Mouse (Mus musculus) adrenal gland, postnatal 10 days (tissue): ENCODE data around the gene Gramd4. TPM values are rescaled to one million over a fixed set of nuclear protein-coding genes. Genes with fewer than 3 reads are reported as not detected.
"Not testable (repeated sequence)": the region's sequence is repeated elsewhere in the genome, so short reads cannot be mapped to it uniquely, and the experiment has no call there.

Experiments used
- DNase-seq: peaks from one replicate; pipeline ENCODE4 v3.0.0; 2021; ENCODE audit warnings: mixed read lengths
- total RNA-seq, 2 experiments: library from RNA; stranded (reverse); gene quantifications; 2 replicates each; pipeline ENCODE4 v1.2.3; 2021

Gene Gramd4
- total RNA-seq, 2 experiments from 2014 or later = 13.9 to 22.1 TPM

DNA sequence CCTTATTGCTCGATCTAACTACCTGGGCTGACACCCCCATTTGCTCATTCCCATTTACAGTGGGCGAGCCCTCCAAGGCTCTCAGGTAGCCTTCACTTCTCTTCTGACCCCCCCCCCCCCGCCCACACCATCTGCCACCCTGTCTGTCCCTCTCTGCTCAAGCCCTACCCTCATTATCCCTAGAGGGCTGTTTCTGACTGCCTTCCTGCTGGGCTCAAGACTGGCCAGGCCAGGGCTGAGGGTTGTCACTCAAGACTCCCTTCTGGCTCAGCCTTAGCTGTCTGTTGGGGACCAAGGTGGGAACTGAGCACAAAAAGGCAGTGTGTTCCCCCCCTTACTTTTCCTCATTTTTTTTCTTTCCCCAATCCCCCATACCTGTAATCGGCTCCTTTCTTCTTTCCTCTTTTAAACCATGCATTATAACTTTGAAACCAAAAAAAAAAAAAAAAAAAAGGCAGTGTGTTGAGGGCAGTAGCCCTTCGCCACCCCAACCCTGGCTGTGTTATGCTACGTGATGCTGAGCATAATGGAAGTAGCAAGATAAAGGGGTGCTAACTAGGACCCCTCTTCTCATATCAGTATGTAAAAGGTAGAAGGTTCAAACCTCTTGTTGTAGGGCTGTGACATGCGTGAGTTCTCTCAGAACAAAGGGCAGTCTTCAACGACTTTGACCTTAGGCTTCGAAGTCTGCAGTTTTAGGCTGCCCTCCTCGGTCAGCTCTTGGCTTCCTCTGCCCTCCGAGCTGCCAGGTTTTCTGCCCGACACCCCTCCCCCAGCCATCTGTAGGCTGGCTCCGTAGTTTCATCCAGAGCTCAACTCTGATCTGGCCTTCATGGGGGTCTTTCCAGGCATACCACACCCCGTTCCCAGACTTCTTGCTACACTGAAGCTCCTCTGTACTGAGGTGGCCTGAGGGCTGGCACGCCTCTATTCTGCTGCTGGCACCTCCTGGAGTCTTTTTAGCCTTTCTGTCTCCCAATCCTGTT is 59.9 kb downstream of the Gramd4 start:
- peak; percentile 31 for DNase-seq

DNA sequence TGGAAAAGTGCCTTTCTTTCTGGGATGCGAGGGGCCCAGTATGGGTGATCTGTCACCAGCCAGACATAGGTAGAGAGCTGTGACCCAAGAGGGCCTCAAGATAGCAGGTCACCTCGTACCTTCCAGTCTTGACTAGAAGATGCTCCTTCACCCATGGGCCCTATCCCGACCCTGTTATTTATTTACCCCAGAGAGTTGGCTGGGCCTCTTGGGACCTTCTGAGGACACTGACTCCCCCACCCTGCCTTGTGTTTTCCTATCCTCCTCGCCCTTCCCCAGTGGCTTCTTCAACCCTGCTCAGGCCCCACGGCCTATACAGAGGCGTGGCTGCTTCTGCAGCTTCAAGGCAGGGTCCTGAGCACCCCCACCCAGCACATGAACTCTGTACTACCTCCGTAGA is 61.7 kb downstream of the Gramd4 start:
- no peak for DNase-seq

DNA sequence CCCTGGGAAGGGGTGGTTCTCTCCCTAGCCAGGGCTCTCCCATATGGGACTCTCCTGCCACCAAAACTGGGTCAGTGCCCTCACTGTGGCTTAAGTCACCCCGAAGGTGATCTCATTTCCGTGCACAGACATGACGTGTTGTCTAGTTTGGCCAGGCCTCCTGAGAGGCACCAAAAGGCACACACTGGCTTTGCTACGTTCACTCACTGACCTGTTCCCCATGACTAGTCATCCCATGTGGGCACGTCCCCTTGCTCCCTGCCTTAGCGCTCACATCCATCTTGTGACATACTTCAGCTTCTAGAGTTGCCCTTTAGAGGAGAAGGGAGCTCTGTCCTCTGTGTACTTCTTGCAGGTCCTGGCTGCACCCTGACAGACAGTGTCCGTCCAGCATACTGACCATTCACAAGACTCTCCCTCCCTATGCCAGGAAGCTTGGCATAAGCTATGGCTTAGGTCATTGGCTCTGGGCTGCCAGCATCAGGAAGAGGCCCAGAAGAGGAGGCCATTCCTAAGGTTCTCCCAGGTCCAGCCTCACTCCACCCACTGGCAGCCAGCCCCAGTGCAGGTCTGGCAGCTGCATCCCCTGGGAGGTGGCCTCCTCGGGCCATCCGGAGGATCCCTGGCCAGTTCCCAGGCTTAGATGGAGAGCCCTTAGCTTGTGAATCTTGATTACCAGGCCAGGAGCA is 64.9 kb downstream of the Gramd4 start:
- peak; percentile 78 for DNase-seq

DNA sequence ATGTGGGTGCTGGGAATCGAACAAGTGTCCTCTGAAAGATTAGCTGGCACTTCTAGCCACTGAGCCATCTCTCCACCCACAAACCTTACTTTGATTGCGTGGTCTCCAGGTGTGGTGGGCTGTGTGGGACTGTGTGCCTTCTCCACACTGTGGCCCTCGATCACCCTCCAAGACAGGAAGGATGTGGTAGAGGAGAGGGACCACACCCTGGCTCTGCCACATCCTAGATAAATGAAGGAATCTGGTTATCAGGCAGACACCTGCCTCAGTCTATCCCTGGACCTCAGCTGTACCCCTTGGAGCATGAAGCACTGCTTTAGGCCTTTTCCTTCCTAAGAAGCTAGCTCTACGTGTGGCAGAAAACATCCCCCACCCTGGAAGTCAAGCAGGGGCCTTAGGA is 65.9 kb downstream of the Gramd4 start:
- no peak for DNase-seq

DNA sequence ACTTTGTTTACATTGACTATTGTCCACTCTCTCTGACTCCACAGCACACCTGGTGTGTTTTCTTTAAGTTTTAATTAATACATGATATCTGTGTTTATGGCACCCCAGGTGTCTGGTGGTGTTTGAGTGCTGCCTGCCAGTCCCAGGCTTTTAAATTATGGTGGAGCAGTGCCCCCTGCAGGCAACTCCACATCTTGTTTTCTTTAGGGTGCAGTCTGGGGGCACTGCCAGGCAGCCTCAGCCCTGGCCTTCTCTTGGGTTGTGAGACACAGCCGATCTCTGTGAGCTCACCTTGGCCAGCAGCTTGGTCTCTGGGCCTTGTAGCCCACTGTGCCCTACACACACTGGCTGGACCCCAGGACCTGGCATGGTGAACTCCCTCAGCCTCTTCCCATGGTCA is 66.9 kb downstream of the Gramd4 start:
- peak; percentile 83 for DNase-seq

DNA sequence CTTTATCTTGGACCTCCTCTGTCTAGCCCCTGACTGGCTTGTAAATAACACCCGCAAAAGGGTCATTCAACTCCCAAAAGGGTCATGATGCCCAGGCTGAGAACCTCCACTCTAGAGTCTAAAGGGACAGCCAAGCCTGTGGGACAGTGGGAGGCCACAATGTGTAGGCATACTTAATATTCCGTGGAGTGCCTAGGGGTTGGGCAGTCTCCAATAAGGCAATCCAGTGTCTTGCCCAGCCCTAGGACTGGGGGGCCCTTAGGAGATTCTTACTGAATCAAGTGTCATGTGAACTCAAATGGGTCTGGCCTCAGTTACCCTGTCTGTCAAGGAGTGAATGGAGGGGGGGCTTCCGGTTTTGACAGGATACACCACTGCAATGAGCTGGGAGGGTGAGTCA is 71.5 kb downstream of the Gramd4 start:
- DNase-seq = no peak

DNA sequence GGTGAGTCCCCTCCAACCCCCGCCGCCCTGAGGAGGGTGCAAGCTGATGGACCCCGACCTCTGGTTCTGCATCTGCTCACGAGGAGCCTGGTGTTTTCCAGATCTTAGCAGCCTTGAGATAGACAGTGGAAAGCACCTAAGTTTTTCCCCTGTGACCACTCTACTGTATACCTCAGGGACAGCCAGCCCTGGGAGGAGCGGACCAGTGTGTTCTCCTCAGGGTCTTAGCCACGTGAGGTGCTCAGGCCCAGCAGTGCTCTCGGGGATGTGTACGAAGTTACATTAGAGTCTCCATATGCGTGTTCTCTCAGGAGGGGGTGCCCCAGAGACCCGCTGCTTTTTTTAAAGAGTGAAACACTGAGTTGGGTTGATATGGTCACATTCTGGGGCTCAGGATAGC is 73.2 kb downstream of the Gramd4 start:
- DNase-seq = no peak

DNA sequence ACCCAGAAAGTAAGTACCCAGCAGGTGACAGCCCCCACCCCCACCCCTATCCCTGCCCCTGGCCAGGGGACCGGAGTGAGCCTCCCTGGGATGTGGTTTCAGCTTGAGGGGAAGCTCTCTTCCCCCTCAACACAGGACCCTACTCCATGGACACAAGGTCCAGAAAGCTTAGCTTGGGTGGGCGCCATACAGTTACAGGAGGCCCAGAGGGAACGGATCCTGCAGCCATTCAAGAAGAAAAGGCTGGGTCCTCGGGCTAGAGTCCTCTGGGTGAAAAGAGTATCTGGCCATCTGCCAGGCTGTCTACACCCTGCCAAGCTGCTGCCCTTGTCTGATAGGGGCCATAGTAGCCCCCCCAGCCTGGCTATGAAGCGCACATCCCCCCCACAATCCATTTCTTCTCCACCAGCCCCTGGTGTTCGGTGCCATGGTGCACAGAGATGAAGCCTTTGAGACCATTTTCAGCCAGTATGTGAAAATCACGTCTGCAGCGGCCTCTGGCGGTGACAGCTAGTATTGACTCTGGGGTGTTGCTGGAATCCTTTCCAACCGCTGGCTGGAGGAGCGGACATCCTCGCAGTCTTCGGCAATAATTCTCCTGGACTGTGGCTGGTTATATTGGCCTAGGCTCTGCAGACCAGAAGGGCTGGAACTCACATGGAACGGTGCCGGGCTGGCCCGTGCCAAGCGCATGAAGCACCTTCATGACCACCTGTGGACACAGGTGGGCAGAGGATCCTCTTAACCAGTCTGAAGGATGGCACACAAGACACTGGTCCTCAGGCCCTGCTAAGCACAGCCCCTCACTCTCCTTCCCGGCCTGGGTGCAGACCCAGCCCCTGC is 77.7 kb downstream of the Gramd4 start:
- DNase-seq = peak; percentile 92

DNA sequence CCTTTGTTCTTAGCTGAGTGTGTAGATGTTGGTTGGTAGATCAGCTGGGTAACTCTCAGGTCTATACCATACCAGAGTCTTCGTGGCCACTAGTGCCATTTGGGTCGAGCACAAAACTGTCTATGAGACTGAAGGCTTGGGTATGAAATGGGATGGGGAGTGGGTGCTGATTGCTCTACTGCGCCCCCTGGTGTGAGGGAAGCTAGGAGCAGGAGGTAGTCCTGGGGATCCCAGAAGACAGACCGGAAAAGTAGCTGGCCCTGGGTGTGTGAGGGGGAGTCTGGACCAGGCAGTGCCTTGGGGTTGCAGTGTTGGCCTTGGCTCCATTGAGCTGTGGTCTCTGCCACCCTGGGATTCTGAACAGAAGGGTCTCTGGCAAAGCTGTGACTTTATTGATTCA is 80.1 kb downstream of the Gramd4 start:
- DNase-seq = peak; percentile 65

DNA sequence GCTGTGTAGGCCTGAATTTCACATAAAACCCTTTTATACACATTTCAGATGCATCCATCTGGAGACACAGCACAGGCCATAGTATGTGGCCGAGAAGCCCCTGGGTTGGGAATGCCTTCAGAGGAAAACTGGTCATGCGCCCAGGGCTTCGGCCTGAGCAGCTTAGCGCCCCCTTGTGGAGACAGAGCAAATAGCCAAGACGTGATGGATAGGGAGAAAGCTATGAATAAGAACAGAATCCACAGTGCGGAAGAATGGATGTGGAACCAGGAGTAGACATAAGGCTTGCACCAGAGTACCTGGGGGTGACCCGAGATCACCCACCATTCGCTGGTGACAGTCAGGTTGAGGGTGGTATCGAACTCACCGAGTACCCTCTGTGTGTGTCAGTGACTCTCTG is 82.8 kb downstream of the Gramd4 start:
- peak; percentile 71 for DNase-seq

DNA sequence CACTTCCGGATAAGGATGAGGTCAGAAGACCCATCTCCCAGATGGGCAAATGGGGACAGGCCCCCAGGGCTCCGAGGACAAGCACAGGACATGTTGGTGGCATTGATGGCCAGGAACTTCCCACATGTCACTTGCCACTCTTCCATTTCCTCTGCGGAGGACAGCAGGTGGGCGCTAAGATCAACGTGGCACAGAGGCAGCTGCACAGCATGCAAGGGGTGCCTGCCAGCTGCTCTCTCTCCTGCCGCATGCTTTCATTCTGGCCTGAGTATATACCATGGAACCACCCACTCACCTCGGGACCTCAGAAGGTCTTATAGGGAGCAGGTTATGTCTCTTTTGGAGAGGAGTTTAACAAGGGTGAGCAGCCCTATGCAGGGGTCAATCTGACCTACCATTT is 87.1 kb downstream of the Gramd4 start:
- DNase-seq = no peak

DNA sequence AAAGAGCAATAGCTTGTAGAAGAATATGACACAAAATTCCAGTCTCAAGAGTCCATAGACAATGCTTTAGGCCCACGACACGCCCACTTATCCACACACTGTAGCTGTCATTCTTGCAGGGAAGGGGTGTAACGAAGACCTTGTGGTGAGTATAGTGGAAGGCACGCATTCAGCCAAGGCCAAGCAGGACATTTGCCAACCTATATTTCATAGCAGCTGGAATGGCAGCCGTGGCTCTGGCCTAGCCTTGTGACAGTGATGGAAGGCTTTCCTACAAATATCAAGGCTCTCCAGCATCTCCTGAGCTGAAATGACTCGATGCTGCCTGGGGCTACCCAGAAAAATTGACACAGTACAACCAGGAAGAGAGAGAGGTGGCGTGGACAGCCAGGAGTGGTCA is 87.6 kb downstream of the Gramd4 start:
- peak; percentile 74 for DNase-seq

DNA sequence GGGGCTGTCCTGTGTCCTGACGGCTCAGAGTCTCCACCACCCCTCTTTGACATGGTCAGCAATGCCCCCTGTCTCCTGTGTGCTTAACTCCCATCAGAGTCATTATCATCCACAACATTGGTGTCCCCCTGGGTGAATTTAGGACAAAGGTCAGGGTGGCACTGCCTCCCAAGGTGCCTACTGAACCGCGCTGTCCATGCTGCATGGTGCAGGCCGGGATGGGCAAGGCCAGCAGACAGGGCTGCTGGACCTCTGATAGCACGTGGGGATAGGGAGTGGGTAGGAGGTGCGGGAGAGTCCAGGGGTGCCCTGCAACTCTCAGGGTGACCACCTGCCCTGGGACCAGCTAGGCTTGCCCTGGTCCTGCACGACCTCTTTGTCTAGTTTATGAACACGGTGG is 89.4 kb downstream of the Gramd4 start:
- no peak for DNase-seq

DNA sequence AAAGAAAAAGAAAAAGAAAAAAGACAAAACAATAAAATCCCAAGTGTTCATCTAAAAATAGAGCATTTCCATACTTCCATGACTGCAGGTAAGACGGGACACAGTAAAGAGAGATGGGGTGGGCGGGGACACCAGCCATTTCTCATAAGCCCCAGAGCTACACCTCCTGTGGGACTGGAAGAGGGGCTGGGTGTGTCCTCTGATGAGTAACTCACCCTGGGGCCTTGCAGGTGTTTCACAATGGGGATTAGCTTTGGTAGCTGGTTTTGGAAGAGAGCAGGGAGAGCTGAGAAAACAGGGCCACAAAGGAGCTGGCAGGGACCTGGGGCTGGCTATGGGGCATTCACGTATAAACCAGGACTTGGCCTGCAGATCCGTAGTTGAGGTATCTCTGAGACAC is 93.1 kb downstream of the Gramd4 start:
- no peak for DNase-seq

DNA sequence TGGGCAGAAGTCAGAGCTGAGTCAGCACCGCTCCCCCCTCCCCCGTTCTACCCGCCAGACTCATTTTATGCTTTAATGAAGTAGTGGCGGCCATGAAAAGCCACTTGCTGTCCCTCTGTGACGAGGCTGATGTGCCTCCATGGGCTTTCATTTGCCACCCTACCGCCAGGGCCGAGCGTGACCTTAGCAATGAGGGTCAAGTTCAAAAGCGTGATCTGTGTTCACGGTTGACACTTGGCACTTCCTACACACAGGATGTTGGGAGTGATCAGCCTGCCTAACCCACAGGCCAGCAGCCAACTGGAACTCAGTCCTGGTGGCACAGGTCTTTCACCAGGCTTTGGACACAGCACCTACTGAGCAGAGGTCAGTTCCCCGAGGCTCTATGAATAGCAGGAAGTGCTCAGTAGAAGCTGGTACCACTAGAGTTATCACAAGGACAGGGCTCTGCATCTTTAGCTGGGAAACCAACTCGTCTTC is 96.0 kb downstream of the Gramd4 start:
- no peak for DNase-seq

DNA sequence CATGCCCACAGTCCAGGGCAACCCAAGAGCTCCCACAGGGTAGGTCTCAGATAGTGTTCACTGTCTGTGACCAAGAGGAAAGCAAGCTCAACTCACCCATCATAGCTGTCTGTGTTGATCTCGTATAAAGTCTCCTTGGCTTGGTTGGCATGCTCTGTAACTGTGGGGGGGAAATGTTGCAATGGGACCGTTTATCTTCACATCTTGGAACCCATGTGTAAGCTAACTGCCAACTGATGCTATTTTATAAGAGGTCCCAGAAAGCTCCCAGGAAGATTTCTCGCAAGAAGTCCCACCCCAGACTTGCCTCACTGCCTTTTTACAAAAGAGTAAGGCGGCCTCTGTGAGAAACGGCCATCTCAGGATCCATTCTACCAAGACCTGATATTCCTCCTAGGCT is 99.0 kb downstream of the Gramd4 start:
- no peak for DNase-seq

DNA sequence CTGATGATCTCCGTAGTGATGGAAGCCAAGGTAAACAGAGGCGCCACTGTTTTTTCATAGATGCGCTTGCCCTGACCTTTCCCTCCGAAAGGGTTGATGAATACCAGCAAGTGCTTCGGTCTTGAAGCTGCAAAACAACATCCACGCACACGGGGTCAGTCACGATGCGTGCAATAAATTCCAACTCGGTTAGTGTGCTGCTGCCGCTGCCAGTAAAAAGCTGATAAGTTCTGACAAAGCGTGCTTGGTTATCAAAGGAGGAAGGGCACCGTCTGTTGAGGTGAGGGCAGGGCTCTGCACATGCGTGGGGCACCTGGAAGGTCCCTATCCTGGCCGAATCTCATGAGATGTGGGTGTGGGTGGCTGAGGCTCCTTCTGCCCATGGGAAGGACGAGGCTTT is 101.6 kb downstream of the Gramd4 start:
- DNase-seq = no peak

DNA sequence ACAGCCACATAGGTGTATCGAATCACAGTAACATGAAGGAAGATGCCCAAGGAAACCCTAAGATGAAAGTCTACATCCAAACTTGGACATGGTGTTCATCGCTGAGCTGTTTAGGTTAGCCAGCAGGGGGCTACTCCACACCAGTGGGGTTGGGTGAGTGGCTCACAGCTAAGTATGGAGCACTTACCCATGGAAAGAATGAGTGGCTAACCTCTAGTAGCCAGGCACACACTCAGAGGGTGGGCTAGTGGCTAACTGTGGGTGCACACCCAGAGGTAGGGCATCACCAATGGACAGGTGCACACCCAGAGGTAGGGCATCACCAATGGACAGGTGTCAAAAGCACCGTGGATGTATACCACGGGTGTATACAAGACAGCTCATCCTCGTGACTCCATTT is 102.2 kb downstream of the Gramd4 start:
- no peak for DNase-seq

DNA sequence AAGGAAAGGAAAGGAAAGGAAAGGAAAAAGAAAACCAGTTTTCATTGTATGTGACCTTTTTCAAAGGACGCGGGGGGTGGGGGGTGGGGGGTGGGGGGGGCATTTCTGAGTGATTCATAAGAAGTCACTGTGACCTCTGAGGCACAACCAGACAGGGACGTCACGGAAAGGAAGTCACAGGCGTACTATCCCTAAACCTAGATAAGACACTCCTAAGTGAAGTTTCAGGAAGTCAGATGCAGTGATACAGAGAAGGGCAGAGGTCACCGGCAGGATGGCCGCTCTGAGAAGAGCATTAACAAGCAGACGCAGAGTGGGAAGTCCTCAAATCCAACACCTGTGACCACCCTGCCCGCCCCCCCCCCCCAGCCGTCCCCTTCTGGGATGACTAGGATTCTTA is 103.4 kb downstream of the Gramd4 start:
- no peak for DNase-seq

DNA sequence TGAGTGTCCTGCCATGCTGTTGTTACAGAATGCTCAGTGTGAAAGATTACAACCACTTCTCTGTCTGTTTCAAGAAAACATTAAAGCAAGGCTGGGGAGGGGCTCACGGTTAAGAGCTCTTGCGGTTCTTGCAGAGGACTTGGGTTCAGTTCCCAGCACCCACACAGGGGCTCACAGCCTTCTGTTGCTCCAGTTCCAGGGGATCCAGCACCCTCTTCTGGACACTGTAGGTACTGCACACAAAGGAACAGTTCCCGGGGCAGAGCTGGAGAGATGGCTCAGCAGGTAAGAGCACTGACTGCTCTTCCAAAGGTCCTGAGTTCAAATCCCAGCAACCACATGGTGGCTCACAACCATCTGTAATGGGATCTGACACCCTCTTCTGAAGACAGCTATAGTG is 104.3 kb downstream of the Gramd4 start:
- DNase-seq = not testable (repeated sequence)

DNA sequence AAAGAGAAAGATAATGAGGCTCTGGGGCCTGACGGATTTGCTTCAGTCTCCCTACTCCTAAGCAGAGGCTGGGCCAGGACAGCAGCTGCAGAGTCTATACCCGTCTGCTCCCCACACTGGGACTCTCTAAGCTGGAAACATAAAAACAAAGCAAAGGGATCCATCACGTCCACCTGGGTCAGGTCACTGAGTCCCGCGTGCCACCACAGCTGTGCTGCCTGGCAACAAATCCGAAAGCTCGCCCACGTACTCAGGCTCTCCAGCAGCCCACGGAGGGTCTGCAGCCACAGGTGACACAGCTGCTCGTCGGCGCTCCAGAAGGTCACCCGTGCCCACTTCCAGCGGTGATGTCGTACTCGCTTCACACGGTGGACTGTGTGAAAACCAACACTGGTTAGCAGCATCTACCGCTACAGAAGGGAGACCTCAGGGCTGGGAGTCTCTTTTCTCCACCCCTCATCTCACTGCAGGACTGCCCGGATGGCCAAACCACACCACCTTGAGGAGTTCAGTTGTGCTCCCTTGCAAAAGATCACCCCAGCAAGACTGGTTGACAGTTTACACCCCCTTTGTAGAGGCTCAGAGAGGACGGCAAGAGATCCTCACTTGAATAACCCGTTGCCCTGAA is 107.3 kb downstream of the Gramd4 start:
- DNase-seq = no peak
